Mouse (Mus musculus) heart, embryonic 10.5 days (tissue): ENCODE measurements around the gene Ruvbl1. TPM values are rescaled to one million over a fixed set of nuclear protein-coding genes. Genes with fewer than 3 reads are reported as not detected.
A peak's percentile ranks its signal among the peaks of the same experiment; 100 is the strongest.

Source experiments
- DNase-seq: peaks from one replicate; pipeline ENCODE4 v3.0.0-alpha.2; 2017; ENCODE audit warnings: low spot score
- H3K27ac ChIP-seq: fragments of 300-500 bp; sonication (generic); 2 replicates; pipeline ENCODE4 v1.5.1; 2016; ENCODE audit warnings: mild to moderate bottlenecking
- H3K27me3 ChIP-seq: fragments of 300-500 bp; sonication (generic); 2 replicates; pipeline ENCODE4 v1.6.1; 2016; ENCODE audit warnings: mild to moderate bottlenecking; ENCODE audit not compliant: poor library complexity, insufficient read depth, severe bottlenecking
- H3K36me3 ChIP-seq: fragments of 300-500 bp; sonication (generic); 2 replicates; pipeline ENCODE4 v1.6.1; 2016; ENCODE audit warnings: mild to moderate bottlenecking, moderate library complexity
- H3K4me1 ChIP-seq: fragments of 300-500 bp; sonication (generic); 2 replicates; pipeline ENCODE4 v1.6.1; 2016; ENCODE audit warnings: mild to moderate bottlenecking
- H3K4me3 ChIP-seq: fragments of 300-500 bp; sonication (generic); 2 replicates; pipeline ENCODE4 v1.5.1; 2016; ENCODE audit warnings: mild to moderate bottlenecking, moderate library complexity
- H3K9me3 ChIP-seq: fragments of 300-500 bp; sonication (generic); 2 replicates; pipeline ENCODE4 v1.6.1; 2016; ENCODE audit warnings: mild to moderate bottlenecking, moderate library complexity
- WGBS: fragments of 180-500 bp; shearing (Covaris S2); methylation state at CpG from one replicate; pipeline ENCODE4 v1.1.7; 2016; 5-methylcytosine and 5-hydroxymethylcytosine counted together
- polyA plus RNA-seq: library from polyadenylated mRNA; unstranded; fragments of >200 nt; fragmentation: Nextera tagmentation; extraction: Ambion mirVana; gene quantifications from 2 replicates; pipeline ENCODE4 v1.2.1, GENCODE M21; 2016

Gene Ruvbl1
- polyA plus RNA-seq, 1 experiment from 2014 or later = 169 TPM

DNA sequence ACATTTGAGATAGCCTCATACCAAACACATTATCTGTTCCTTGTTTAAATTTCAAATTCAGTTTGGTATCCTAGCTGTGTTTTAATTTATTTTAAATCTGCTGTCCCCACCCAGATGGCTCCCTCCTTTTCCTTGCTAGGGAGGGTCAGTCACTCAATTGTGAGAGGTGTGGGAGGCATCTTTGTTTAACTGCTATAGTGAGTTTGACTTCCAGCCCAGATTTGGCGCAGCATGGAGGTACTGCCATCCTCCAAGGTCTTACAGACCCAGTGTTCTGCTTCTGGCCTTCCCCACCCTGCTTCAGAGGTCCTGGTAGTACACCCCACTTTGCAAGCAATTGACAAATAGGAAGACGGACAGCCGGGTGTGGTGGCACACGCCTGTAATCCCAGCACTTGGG is 58.8 kb downstream of the Ruvbl1 start:
- Histone ChIP-seq H3K27ac (no peak overlapping the region), H3K9me3 (no peaks in the 10 kb centered on the region), H3K4me3 (no peak overlapping the region), H3K27me3 (no peaks in the 10 kb centered on the region), H3K36me3 (no peaks in the 10 kb centered on the region), H3K4me1 (peaks cover 9% of the 10 kb centered on the region)
- DNase-seq = peak; percentile 57
- 83% methylated on average over 4 of the region's 4 CpGs for WGBS

DNA sequence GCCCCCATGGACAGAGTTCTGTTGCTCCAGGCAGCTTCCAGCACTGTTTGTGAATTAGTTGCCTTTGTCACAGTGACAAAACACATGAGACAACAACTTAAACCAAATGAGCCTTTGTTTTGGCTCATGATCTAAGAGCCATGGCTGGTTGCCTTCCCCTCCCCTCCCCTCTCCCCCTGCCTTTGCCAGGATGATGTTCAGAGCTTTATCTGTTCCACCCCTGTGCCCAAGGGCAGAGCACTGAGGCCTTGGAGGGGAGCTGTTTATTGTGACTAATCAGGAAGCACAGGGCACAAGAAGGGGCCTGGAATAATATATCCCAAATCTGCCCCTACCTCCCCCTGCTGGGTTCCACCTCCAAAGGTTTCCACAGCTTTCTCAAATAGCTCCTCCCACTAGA is 65.1 kb downstream of the Ruvbl1 start:
- Histone ChIP-seq H3K27ac (no peak overlapping the region), H3K4me1 (no peaks in the 10 kb centered on the region)
- peak; percentile 24 for DNase-seq

DNA sequence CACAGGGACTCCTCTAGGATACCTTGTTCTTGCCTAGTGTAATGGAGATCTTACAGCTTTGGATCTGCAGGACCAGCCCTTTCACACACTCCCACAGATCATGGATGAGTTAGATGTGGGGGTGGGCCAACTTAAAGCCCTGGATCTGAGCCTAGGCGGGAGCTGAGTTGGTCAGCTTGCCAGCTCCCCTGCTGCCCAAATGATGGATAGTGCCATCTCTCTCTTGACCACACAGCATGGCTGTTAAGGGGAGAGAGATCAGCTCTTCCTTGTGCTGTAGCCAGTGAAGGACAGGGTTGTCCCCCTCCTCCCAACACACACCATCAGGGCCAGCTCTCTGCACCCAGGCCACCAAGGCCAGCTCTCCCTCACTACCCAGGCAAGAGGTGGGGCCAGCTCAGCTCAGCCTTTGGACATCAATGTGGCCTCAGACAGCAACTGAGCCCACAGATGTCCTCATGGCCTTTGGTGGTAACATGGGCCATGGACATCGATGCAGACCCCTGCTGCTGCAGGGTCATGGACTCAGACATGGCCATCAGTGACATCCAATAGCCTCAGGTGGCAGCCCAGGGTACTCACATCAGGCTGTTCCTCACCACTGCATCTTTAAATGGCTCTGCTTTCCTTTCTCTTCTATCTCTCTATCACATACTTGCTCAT is 75.0 kb downstream of the Ruvbl1 start:
- no peak overlapping the region for H3K27ac ChIP-seq
- DNase-seq = peak; percentile 60
- H3K9me3 ChIP-seq = no peaks in the 10 kb centered on the region
- WGBS = 69% methylated on average over 2 of the region's 2 CpGs
- H3K36me3 ChIP-seq = no peaks in the 10 kb centered on the region
- no peak overlapping the region for H3K4me3 ChIP-seq
- peaks cover 22% of the 10 kb centered on the region for H3K27me3 ChIP-seq
- H3K4me1 ChIP-seq = peaks cover 6% of the 10 kb centered on the region

More for the DNA sequence above, 65.1 kb downstream of the Ruvbl1 start:
- Histone ChIP-seq H3K4me3 (no peak overlapping the region), H3K27me3 (no peaks in the 10 kb centered on the region), H3K9me3 (no peaks in the 10 kb centered on the region), H3K36me3 (no peaks in the 10 kb centered on the region)

DNA sequence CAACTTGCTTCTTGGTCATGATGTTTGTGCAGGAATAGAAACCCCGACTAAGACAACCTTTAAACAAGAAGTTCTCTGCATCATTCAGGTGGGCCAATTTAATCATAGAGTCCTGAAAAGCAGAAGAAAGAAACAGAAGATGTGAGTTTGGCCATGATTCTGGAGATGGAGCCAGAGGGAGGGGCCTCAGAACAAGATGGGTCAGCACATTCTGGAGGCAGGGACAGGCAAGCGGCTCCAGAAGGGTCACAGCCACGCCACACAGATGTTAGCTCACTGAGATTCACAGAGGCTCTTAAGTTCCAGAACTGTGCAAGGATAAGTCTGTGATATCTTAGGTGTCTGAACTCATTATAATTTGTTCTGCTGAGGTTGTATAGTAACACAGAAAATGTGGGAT is 79.0 kb downstream of the Ruvbl1 start:
- WGBS = 71% methylated on average over 3 of the region's 3 CpGs
- no peak overlapping the region for H3K27ac ChIP-seq
- H3K9me3 ChIP-seq = no peaks in the 10 kb centered on the region
- peaks cover 52% of the 10 kb centered on the region for H3K27me3 ChIP-seq
- no peak overlapping the region for H3K4me3 ChIP-seq
- peaks cover 12% of the 10 kb centered on the region for H3K4me1 ChIP-seq
- no peaks in the 10 kb centered on the region for H3K36me3 ChIP-seq
- peak; percentile 59 for DNase-seq

DNA sequence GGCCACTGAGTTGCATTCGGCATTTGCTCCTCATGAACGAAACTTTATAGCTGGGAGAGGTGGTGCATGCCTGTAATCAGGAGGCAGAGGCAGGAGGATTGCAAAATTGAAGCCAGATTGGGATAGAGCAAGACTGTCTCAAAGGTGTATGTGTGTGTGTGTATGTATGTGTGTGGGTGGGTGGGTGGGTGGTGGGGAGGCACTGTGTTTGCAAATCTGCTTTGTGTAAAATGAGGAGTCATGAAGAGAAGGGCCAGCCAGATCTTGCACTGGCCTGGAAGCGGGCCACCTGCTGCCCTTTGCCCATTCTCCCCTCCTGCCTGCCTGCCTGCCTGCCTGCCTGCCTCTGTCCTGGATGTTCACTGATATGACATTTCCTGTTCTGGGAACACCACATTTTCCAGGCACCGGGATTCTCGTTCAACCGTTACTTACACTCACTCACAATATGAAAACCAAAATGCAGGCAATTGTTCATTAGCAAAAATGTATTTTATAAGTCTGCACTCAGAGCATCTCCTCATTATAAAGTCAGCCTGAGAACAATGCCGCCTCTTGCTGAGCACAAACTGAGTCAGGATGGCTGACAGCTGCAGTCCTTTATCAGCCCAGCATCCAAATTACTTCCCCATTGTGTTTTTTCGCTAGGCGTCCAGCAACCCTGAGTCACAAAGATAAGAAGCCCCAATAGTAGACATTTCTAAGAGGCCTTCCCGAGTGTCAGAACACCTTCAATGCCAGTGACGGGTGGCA is 79.6 kb downstream of the Ruvbl1 start:
- peaks cover 52% of the 10 kb centered on the region for H3K27me3 ChIP-seq
- peak; percentile 50 for DNase-seq
- WGBS = 31% methylated on average over 11 of the region's 11 CpGs

DNA sequence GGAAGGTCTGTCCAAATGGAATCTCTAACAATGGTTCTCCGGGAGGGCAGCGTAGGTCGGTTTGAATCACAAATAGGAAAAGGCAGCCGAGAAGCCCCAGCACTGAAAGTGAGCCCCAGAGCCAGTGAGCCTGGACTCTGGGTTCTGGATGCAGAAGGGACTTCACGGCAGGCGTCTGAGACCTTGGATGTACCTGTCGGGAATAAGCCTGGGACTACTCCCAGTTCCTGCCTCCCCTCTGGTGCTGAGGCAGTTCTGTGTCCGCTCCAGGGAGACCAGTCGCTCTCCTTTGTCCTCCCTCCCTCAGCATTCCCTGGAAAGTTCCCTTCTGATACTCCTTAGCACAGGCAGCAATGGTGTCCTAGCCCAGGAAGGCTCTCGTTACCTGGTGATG is 80.2 kb downstream of the Ruvbl1 start:
- Histone ChIP-seq H3K9me3 (no peaks in the 10 kb centered on the region), H3K4me3 (0 out of 2 replicates have a peak overlapping the region, but pooled peaks have one; percentile 5), H3K27me3 (peaks cover 47% of the 10 kb centered on the region), H3K27ac (no peak overlapping the region), H3K4me1 (peaks cover 12% of the 10 kb centered on the region), H3K36me3 (no peaks in the 10 kb centered on the region)
- 21% methylated on average over 10 of the region's 10 CpGs for WGBS
- DNase-seq = peak; percentile 72

More for the DNA sequence above, 79.6 kb downstream of the Ruvbl1 start:
- no peaks in the 10 kb centered on the region for H3K36me3 ChIP-seq
- H3K4me1 ChIP-seq = peaks cover 12% of the 10 kb centered on the region
- H3K9me3 ChIP-seq = no peaks in the 10 kb centered on the region
- H3K4me3 ChIP-seq = 0 out of 2 replicates have a peak overlapping the region, but pooled peaks have one; percentile 5
- no peak overlapping the region for H3K27ac ChIP-seq

Other genes starting within 250 kb of the Ruvbl1 start
- gene Dnajb8, start 243.1 kb upstream of the Ruvbl1 start, polyA plus RNA-seq = not detected in 2 replicates
- 26.4 and 29.1 TPM in 2 replicates for gene Eefsec, start 18.9 kb upstream of the Ruvbl1 start, polyA plus RNA-seq
- gene Sec61a1, start 53.5 kb downstream of the Ruvbl1 start, polyA plus RNA-seq = 234 and 235 TPM in 2 replicates
- 6.4 and 11.0 TPM in 2 replicates for gene Kbtbd12, start 172.5 kb downstream of the Ruvbl1 start, polyA plus RNA-seq